Mouse (Mus musculus) CH12.LX (cell line): ENCODE data around the gene Bcas3. TPM values are rescaled to one million over a fixed set of nuclear protein-coding genes. Genes with fewer than 3 reads are reported as not detected.

ENCODE experiments used
- DNase-seq: peaks from one replicate; pipeline ENCODE4 v3.0.0-alpha.2; 2013; ENCODE audit errors: extremely low read depth
- H3K27ac ChIP-seq: 2 replicates; pipeline ENCODE4 v1.5.1; 2012; ENCODE audit warnings: low read depth, mild to moderate bottlenecking, control low read depth, moderate library complexity; ENCODE audit not compliant: insufficient read depth
- H3K27me3 ChIP-seq: replicated peaks from 2 replicates; pipeline ENCODE3; 2012; ENCODE audit warnings: inconsistent platforms
- H3K36me3 ChIP-seq, 2 experiments: replicated peaks in 1 of 2; 2 replicates each; pipeline versions ENCODE3 to v1.6.1; 2012; ENCODE audit warnings: inconsistent platforms in 1 of 2, low read length in 1 of 2, mild to moderate bottlenecking in 1 of 2, mixed read lengths in 1 of 2, moderate library complexity in 1 of 2; ENCODE audit not compliant: control insufficient read depth in 1 of 2, insufficient read depth in 1 of 2
- H3K4me1 ChIP-seq, 2 experiments: 2 replicates each; pipeline ENCODE4 v1.6.1; 2012; ENCODE audit warnings: inconsistent platforms in 1 of 2, moderate library complexity in 1 of 2; ENCODE audit not compliant: insufficient read depth in 2 of 2, control insufficient read depth in 1 of 2
- H3K4me2 ChIP-seq: 2 replicates; pipeline ENCODE4 v1.6.1; 2012; ENCODE audit warnings: low read depth, mild to moderate bottlenecking, control low read depth; ENCODE audit not compliant: poor library complexity, insufficient read depth, severe bottlenecking
- H3K4me3 ChIP-seq, 3 experiments: fragments of 150-350 bp in 1 of 3; sonication (generic) in 1 of 3; replicated peaks in 1 of 3; 2 replicates each; pipeline versions ENCODE3 to v1.5.1; 2011 to 2012; ENCODE audit warnings: low read depth in 2 of 3, low read length in 2 of 3, mild to moderate bottlenecking in 2 of 3, moderate library complexity in 2 of 3, control low read depth in 1 of 3, improper control_type of control experiment in 1 of 3, inconsistent platforms in 1 of 3, mixed read lengths in 1 of 3; ENCODE audit not compliant: poor library complexity in 1 of 3
- H3K79me2 ChIP-seq: replicated peaks from 2 replicates; pipeline ENCODE4 v1.6.1; 2012; ENCODE audit warnings: mild to moderate bottlenecking, moderate library complexity; ENCODE audit not compliant: control insufficient read depth, poor library complexity, insufficient read depth, severe bottlenecking; ENCODE audit errors: extremely low read depth
- H3K9ac ChIP-seq: 2 replicates; pipeline ENCODE4 v1.6.1; 2012; ENCODE audit warnings: low read depth, mild to moderate bottlenecking, control low read depth, moderate library complexity; ENCODE audit not compliant: insufficient read depth
- H3K9me3 ChIP-seq: replicated peaks from 2 replicates; pipeline ENCODE3; 2012; ENCODE audit warnings: low read length, inconsistent platforms, mixed read lengths
- BHLHE40 ChIP-seq: IDR thresholded peaks from 2 replicates; pipeline ENCODE4 v1.6.1; 2011; ENCODE audit warnings: mild to moderate bottlenecking, low read depth, low read length, improper control_type of control experiment
- CHD2 ChIP-seq: IDR thresholded peaks from 2 replicates; pipeline ENCODE4 v1.6.1; 2011; ENCODE audit warnings: low read length, improper control_type of control experiment
- CTCF ChIP-seq, 2 experiments: IDR thresholded peaks in 1 of 2; conservative IDR thresholded peaks in 1 of 2; 2 replicates each; pipeline ENCODE4 v1.5.1; 2011 to 2012; ENCODE audit warnings: low read depth in 2 of 2, low read length in 2 of 2, improper control_type of control experiment in 1 of 2, inconsistent platforms in 1 of 2, mild to moderate bottlenecking in 1 of 2, moderate library complexity in 1 of 2
- ELF1 ChIP-seq: IDR thresholded peaks from 2 replicates; pipeline ENCODE4 v1.6.1; 2014; ENCODE audit warnings: low read depth, mild to moderate bottlenecking, inconsistent platforms, low read length, improper control_type of control experiment
- GABPA ChIP-seq: IDR thresholded peaks from 2 replicates; pipeline ENCODE4 v1.6.1; 2012; ENCODE audit warnings: low read depth, low read length, improper control_type of control experiment, inconsistent platforms; ENCODE audit not compliant: insufficient replicate concordance
- HCFC1 ChIP-seq: IDR thresholded peaks from 2 replicates; pipeline ENCODE4 v1.6.1; 2012; ENCODE audit warnings: low read depth, mild to moderate bottlenecking, inconsistent platforms, low read length, improper control_type of control experiment
- JUN ChIP-seq: IDR thresholded peaks from 2 replicates; pipeline ENCODE4 v1.6.1; 2011; ENCODE audit warnings: low read depth, mild to moderate bottlenecking, low read length, improper control_type of control experiment, moderate library complexity; ENCODE audit not compliant: insufficient read depth
- KAT2A ChIP-seq: IDR thresholded peaks from 2 replicates; pipeline ENCODE4 v1.6.1; 2012; ENCODE audit warnings: low read length, improper control_type of control experiment, inconsistent platforms; ENCODE audit not compliant: insufficient replicate concordance
- MEF2A ChIP-seq: IDR thresholded peaks from 2 replicates; pipeline ENCODE4 v1.6.1; 2014; ENCODE audit warnings: low read depth, mild to moderate bottlenecking, inconsistent platforms, low read length, improper control_type of control experiment, borderline replicate concordance
- MXI1 ChIP-seq: IDR thresholded peaks from 2 replicates; pipeline ENCODE4 v1.6.1; 2011; ENCODE audit warnings: mild to moderate bottlenecking, low read depth, low read length, improper control_type of control experiment
- MYC ChIP-seq: IDR thresholded peaks from 2 replicates; pipeline ENCODE4 v1.6.1; 2011; ENCODE audit warnings: low read depth, mild to moderate bottlenecking, improper control_type of control experiment, low read length
- NELFE ChIP-seq: IDR thresholded peaks from 2 replicates; pipeline ENCODE4 v1.6.1; 2011; ENCODE audit warnings: low read depth, low read length, improper control_type of control experiment
- NRF1 ChIP-seq: IDR thresholded peaks from 2 replicates; pipeline ENCODE4 v1.6.1; 2014; ENCODE audit warnings: low read depth, mild to moderate bottlenecking, inconsistent platforms, low read length, improper control_type of control experiment, moderate library complexity
- POLR2AphosphoS2 ChIP-seq: IDR thresholded peaks from 2 replicates; pipeline ENCODE4 v1.6.1; 2011; ENCODE audit warnings: low read depth, low read length, improper control_type of control experiment
- SIN3A ChIP-seq: IDR thresholded peaks from 2 replicates; pipeline ENCODE4 v1.6.1; 2012; ENCODE audit warnings: low read length, improper control_type of control experiment, inconsistent platforms
- SMC3 ChIP-seq: IDR thresholded peaks from 2 replicates; pipeline ENCODE4 v1.6.1; 2011; ENCODE audit warnings: low read depth, low read length, improper control_type of control experiment
- TBP ChIP-seq: conservative IDR thresholded peaks from 2 replicates; pipeline ENCODE4 v1.6.1; 2011; ENCODE audit warnings: low read depth, low read length, improper control_type of control experiment
- TCF12 ChIP-seq: IDR thresholded peaks from 2 replicates; pipeline ENCODE4 v1.6.1; 2014; ENCODE audit warnings: low read depth, mild to moderate bottlenecking, inconsistent platforms, low read length, improper control_type of control experiment
- UBTF ChIP-seq: IDR thresholded peaks from 2 replicates; pipeline ENCODE4 v1.6.1; 2012; ENCODE audit warnings: low read depth, mild to moderate bottlenecking, inconsistent platforms, low read length, improper control_type of control experiment, moderate library complexity
- USF2 ChIP-seq: conservative IDR thresholded peaks from 2 replicates; pipeline ENCODE4 v1.6.1; 2011; ENCODE audit warnings: low read depth, low read length, improper control_type of control experiment
- ZMIZ1 ChIP-seq: IDR thresholded peaks from 2 replicates; pipeline ENCODE4 v1.6.1; 2012; ENCODE audit warnings: low read depth, mild to moderate bottlenecking, inconsistent platforms, low read length, improper control_type of control experiment
- ZNF384 ChIP-seq: IDR thresholded peaks from 2 replicates; pipeline ENCODE4 v1.6.1; 2012; ENCODE audit warnings: low read depth, low read length, improper control_type of control experiment, inconsistent platforms
- dilution Hi-C: fragments of 300-500 bp; cut with MboI; formaldehyde crosslinking; loops from 2 replicates; pipeline ENCODE4 v1.14.3; 2020; ENCODE audit warnings: low sequenced_read_pairs; ENCODE audit not compliant: extremely low pct_unique_long_range_greater_than_20kb, extremely low pct_ligation_motif_present
- in situ Hi-C: fragments of 300-500 bp; cut with MboI; formaldehyde crosslinking; loops from 3 replicates; pipeline ENCODE4 v1.14.3; 2019; ENCODE audit warnings: low sequenced_read_pairs, low pct_ligation_motif_present, low pct_unique_long_range_greater_than_20kb, mixed read lengths
- polyA plus RNA-seq: library from polyadenylated mRNA; unstranded; fragments of >175 nt; gene quantifications from 2 replicates; pipeline ENCODE4 v1.2.1, GENCODE M21; 2012; ENCODE audit warnings: low read depth; ENCODE audit not compliant: insufficient read length
- total RNA-seq, 2 experiments: library from RNA; depleted of rRNA; stranded (reverse); fragments of 300-350 nt in 1 of 2; fragments of >200 nt in 1 of 2; gene quantifications; 2 replicates each; pipeline ENCODE4 v1.2.3; 2012 to 2014

Gene Bcas3
- total and polyA plus RNA-seq, 3 experiments: 8.2 to 21.3 (median 9.7) TPM

DNA sequence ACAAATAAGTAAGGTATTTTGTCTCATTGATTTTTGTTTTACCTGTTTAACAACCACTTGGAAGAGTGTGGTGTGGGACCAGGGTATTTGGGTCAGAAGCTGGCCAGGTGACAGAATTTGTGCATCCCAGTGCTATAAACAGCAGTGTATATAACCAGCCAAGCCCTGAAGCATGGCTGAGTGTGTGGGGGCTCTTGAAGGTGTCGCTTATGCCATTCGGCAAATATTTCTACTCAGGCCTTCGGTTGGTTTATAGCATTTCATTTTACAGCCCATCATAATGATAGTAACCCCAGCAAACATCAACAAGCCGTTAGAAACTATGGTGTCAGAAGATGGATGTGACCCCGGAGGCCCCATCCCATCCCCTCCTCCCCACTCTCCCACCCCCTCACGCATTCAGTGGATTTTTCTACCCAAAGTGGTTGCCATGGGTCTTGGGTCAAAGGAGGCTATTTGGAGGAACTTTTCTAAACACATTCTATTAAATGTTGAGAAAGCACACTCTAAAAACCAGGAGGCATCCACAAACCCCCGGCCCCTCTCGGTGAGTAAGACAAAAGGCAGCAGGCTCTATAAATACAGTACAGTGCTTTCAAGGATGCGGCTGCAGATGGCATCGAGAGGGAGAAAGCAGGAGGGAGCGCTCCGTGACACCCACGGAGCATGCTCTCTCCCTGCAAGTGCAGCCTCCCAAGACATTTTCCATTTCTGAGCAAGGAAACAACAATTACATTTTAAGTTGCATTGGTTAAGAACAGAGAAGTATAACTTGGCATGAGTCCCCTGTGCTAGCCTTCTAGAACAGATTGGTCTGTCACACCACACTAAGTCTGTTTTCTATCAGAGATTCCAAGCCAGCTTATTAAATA is 401.9 kb downstream of the Bcas3 start:
- H3K4me2 ChIP-seq: no peak overlapping the region
- no peak for DNase-seq
- no peaks in the 10 kb centered on the region for H3K9me3 ChIP-seq
- H3K4me1 ChIP-seq: peaks cover 0 to 1% of the 10 kb centered on the region in 2 experiments; a peak in 1 of 4 replicates
- H3K79me2 ChIP-seq: no peaks in the 10 kb centered on the region
- H3K27ac ChIP-seq: no peak overlapping the region
- dilution Hi-C loops: no loop called here
- H3K9ac ChIP-seq: no peak overlapping the region
- no peaks in the 10 kb centered on the region for H3K27me3 ChIP-seq
- TF ChIP-seq SIN3A (no peak), CTCF (conservative IDR thresholded peaks at IDR 0.05 in 1 of 2, IDR thresholded peaks at IDR 0.05 in 1 of 2; ENCODE audit: low read depth in 2 of 2, low read length in 2 of 2) (no peak), TCF12 (no peak), BHLHE40 (no peak), POLR2AphosphoS2 (no peak), ZMIZ1 (no peak), MXI1 (no peak), MYC (no peak), SMC3 (no peak), KAT2A (no peak), ELF1 (no peak), CHD2 (no peak), GABPA (no peak), NELFE (no peak), TBP (no peak), HCFC1 (no peak), UBTF (no peak), USF2 (no peak)
- H3K36me3 ChIP-seq: no peaks in the 10 kb centered on the region
- no peak overlapping the region for H3K4me3 ChIP-seq
- in situ Hi-C loops: no loop called here

DNA sequence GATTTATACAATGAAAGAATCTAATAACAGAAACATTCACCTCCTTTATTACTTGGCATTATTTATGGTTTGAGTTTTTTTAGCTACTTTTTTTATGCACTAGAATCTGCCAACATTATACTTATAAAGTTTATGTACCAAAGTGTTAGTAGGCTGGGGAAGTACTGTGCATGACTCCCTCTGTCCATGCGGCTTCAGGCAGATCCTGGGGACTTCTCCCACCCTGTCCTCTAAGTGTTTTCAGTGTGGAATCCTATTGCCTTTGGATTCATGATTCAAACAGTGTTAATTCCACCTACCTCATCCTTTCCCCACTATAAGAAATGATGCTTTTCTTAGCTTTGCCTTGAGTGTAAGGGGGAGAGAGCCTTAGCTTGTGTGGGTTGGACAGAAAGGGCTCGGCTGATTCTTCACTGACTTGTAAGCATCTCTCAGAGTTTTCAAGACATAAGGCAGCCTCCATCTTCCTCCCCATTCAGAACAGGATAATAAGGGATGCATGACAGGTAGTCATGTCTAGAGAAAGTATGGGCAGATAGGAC is 402.6 kb downstream of the Bcas3 start:
- TF ChIP-seq MEF2A (no peak), JUN (no peak), NRF1 (no peak), ZNF384 (no peak), MYC (no peak), SMC3 (no peak), ELF1 (no peak), TCF12 (no peak)
- H3K4me3 ChIP-seq: no peak overlapping the region
- no peak overlapping the region for H3K4me2 ChIP-seq

More for the DNA sequence above, 402.6 kb downstream of the Bcas3 start:
- no peak overlapping the region for H3K27ac ChIP-seq
- no peak overlapping the region for H3K9ac ChIP-seq
- no peaks in the 10 kb centered on the region for H3K79me2 ChIP-seq
- in situ Hi-C loops: no loop called here
- H3K4me1 ChIP-seq: peaks cover 1 to 8% of the 10 kb centered on the region in 2 experiments; a peak in 3 of 4 replicates
- dilution Hi-C loops: no loop called here
- H3K36me3 ChIP-seq: no peaks in the 10 kb centered on the region
- DNase-seq: no peak
- no peaks in the 10 kb centered on the region for H3K27me3 ChIP-seq
- H3K9me3 ChIP-seq: no peaks in the 10 kb centered on the region
